Mouse (Mus musculus) right cerebral cortex, postnatal 4 days (tissue): ENCODE measurements around the gene Psmg3.
A peak's percentile ranks its signal among the peaks of the same experiment; 100 is the strongest.

Experiments used
- DNase-seq: peaks from one replicate; pipeline ENCODE4 v3.0.0-alpha.2; 2022

The Psmg3 gene

DNA sequence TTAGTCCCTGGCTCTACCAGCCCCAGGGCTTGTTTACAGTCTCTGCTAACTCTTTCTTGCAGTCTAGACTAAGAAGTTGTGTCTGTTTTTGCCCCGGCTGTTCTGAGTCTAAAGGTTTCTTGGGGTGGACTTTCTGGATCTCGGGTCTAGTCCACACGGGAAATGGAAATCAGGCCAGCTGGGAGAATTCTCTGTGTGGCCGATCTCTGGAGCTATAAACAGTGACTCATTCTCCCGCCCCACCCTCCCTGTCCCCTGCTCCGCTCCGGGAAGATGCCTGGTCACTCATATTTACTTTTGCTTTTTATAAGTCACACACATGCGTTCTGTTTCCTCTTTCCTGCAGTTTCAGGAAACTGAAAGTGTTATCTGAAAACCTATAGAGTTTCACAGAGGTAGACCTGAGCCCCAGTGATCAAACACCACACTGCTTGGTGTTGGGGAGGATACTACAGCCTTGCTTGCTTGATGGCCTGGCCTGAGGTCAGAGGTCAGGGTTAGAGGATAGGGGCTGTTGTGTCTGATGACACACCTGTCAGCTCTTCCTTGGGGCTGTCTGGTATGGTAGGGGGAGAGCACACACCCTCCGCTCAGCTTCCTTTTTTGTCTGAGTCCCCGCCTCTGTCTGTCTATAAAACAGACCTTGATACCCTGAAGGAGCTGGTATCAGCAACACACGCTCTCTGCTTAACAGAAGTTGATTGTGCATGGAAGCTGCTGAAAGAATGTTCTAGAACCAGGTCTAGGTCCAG, 33.2 kb downstream of the Psmg3 start:
- no peak for DNase-seq

DNA sequence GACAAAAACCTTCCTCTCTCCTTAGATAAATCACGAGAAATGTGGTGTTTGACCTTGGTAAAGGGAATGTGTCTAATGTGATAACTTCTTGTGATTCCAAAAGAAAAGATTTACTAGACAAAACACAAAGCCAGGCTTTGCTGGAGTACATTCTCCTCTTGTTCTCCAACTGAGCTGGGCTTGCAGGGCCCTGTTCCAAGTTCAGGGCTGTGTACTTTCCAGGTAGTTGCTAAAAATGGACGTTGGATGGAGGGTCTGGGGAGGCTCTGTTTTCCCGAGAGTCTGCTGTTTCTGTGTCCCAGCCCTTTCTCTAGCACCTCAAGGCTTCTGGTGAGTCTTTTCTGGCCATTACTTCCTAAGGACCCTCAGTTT, 33.7 kb downstream of the Psmg3 start:
- DNase-seq, result no peak

DNA sequence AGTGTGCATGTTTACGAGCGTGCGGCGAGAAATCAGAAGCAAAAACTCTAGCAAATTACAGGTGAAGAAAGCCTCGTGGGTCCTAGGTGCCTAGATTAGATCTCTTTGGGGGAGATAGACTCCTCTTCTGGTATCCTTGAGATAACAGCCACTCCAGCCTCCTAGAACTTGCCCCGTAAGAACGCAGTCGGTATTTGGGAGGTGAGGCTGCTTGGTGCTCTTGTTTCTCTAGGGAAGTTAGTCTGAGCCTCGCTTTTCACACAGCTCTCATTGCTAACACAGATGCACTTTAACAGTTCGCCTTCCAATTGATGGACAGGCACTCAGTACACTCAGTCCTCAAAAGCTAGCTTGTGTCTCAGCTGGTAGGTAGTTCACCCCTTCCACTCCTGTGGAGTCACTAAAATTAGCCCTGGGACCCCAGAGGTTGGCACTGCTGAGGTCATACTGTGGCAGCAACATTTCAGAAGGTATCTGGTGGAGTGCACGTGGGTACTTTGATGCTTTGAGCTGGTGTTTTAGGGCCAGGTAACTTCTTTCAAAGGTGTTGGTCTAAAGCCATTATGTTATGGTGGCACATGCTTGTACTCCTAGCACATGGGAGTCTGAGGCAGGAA, 34.4 kb downstream of the Psmg3 start:
- no peak for DNase-seq

DNA sequence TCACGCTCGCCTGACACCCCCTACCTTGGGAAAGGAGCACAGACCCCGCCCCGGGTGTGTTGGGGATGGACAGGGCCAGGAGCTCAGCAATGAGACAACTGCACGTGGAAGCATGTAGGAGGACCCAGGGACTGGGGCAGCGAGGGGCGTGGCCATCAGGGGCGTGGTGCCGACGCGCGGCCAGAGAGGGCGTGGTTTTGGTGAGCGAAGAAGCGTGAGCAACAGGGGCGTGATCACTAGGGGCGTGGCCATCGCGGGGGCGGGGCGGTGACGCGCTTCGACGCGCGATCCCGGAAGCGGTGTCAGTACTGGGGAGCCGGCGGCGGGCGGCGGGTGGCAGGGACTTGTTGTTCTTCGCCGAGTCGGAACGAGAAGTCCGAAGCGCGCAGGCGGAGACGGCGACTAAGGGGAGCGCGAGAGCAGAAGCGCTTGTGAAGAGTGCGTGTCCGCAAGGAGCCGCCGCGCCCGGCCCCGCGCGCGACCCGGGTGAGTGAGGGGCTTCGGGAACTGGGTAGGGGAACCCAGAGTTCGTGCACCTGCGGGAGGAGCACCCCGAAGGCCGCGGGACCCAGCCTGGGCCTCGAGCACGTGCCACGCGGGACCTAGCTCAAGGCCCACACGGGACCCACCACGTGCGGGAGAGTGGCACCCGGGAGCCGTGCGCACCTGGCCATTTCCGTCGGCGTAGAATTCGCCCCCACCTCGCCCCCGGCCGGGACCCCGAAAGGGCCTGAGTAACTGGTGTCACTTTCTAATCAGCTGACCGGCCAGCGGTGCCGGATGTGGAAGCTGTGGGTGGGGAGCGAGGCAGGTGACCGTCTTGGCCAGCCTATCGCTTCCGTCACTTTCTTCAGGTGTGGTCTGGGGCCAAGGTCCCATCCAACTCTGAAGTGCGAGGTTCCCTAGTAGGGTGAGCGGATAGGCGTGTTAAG, 35.2 kb downstream of the Psmg3 start, which contains the start of gene Mafk:
Gene Mafk, plus strand, starts transcription at position 287 of the 932 bp plus-strand sequence.
- peak; percentile 89 for DNase-seq

DNA sequence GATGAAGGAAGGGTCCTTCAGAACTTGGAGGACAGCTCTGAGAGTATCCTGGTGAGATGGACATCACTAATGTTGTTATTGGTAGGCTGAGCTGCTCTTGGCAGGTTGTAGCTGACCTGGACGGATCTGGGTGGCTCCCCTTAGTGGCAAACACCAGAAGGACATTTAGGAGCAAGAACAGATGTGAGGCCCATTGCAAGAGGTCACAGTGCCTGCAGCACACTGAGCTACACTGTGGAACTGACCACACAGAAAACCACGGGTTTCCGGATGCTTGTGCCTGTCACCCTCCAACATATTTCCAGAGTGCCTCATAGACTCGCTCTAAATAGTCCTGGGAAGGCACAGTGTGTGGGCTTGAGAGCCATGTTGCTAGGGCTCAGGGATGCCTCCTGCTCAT, 37.2 kb downstream of the Psmg3 start:
- no peak for DNase-seq

DNA sequence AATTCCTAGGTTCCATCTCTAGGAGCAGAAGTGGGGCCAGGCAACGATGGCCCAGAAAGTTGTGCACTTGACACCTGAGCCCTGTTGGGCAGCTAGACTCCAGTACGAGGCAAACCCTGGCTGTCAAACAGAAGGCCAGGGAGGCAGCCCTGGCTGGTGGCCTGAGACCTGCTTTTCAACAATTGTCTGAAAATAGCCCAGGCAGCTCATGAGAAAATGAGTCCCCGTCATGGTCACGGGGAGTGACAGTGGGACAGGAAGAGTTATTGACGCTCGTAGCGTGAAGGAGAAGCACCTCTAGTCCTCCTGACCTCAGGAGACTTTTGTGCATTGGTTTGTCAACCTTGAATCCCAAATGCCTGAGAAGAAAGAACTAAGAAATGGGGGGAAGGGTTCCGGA, 45.3 kb downstream of the Psmg3 start:
- no peak for DNase-seq

DNA sequence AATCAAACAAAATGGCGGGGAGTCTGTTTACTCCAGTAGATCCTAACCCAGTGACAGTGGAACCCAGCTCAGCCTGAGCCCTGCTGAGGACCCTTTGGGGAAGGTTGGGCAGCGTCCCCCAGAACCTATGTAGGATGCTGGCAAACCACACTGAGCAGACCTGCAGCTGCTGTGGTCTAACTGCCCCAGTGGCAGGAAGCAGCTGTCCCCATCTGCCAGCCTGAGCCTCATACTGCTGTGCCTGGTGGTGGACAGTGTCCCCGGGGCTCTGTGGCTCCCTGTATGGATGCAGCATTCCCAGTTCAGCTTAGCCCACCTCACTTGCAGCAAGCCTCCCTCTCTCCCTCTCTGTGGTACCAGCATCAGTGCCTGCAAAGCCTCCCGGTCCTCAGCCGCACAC, 49.7 kb downstream of the Psmg3 start:
- DNase-seq, result no peak

DNA sequence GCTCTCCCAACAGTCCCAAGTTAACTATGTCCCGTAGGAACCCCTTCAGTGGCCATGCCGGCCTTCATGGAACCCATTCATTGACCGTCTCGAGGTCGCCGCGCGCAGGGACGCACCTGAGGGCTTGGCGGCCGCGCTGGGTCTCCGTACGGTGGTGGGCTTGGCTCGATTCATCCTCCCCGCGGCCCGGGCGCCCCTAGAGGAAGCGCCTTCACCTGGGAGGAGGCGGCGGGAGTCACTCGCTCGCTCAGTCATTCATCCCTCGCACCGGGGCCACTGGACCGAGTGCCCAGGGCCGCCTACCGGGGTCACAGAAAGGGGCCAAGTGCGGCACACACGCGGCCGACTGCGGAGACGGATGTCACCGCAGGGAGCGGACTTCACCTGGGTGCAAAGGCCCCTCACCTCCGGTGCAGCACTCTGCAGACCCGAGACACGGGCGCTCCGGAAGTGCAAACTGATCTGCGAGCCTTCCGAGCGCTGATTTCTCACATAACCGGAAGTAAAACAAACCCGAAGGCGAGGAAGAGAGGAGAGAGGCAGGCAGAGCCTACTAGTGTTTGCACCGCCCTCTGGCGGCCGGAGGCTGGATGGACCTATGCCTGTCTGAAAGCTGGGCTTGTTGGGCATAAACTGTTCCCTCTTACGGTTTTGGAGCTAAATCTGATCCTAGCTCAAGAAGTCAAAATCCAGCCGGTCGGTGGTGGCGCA, 51.3 kb downstream of the Psmg3 start, which contains the start of gene Ints1:
Gene Ints1, minus strand, starts transcription at position 459 of the 711 bp plus-strand sequence.
- peak; percentile 99 for DNase-seq
